Mouse (Mus musculus) G1E (cell line): ENCODE data around the gene Nlk.

Experiments
- CTCF ChIP-seq: IDR thresholded peaks from 2 replicates; pipeline ENCODE4 v1.5.1; 2012; ENCODE audit warnings: low read depth, low read length, inconsistent platforms, mixed read lengths
- GATA1 ChIP-seq: IDR thresholded peaks from 2 replicates; pipeline ENCODE4 v1.6.1; 2012; ENCODE audit warnings: borderline replicate concordance, low read length, inconsistent platforms, mixed read lengths
- POLR2AphosphoS5 ChIP-seq: IDR thresholded peaks from 2 replicates; pipeline ENCODE4 v1.6.1; 2012; ENCODE audit warnings: low read depth, low read length, inconsistent platforms; ENCODE audit not compliant: insufficient replicate concordance
- TAL1 ChIP-seq: conservative IDR thresholded peaks from 2 replicates; pipeline ENCODE4 v1.6.1; 2012; ENCODE audit warnings: low read depth, low read length, inconsistent platforms, mixed read lengths

GRCm38 (mm10) chr11:78531046-78531445, 166.1 kb downstream of the Nlk start:
- TF ChIP-seq CTCF = no peak
- TF ChIP-seq POLR2AphosphoS5 = no peak
- no peak for TF ChIP-seq GATA1
- no peak for TF ChIP-seq TAL1
